Comparison of ENCODE assay signal across 13 mouse cellular contexts in genomic region chr1:184905371-184905770, GRCm38 (mm10). TPM values are rescaled to one million over a fixed set of nuclear protein-coding genes. Genes with fewer than 3 reads are reported as not detected.
A peak's percentile ranks its signal among the peaks of the same experiment; 100 is the strongest.
DNase-seq lines count a peak whose midpoint lies in the region; ATAC-seq lines count a peak whose summit lies in the region.
"Had no signal": no experiment of that assay in that cellular context is flagged by ENCODE, and none has a peak within 500 bp of the region (broad histone marks: within the 10 kb centered on the region; RNA-seq: fewer than 3 reads in every experiment).

No protein-coding gene starts in this region.

- peaks cover 73% of the 10 kb centered on the region for H3K36me3 ChIP-seq in midbrain, embryonic 13.5 days
- H3K36me3 ChIP-seq in midbrain, embryonic 10.5 days: peaks cover 81% of the 10 kb centered on the region
- peaks cover 90% of the 10 kb centered on the region for H3K36me3 ChIP-seq in hindbrain, embryonic 14.5 days (replicated peaks; ENCODE audit: control insufficient read depth, insufficient read depth)
- H3K36me3 ChIP-seq in midbrain, embryonic 15.5 days (replicated peaks): peaks cover 45% of the 10 kb centered on the region
- H3K36me3 ChIP-seq in intestine, embryonic 16.5 days (ENCODE audit: control insufficient read depth, insufficient read depth, low read length): 0 out of 2 replicates have a peak, but pooled peaks cover 2% of the 10 kb centered on the region
- H3K36me3 ChIP-seq in liver, embryonic 12.5 days: no peaks in the 10 kb centered on the region

- H3K9ac ChIP-seq in midbrain, embryonic 13.5 days (replicated peaks): no peak overlapping the region
- 0 out of 2 replicates have a peak overlapping the region, but pooled peaks have one; percentile 20 for H3K9ac ChIP-seq in hindbrain, embryonic 14.5 days
- H3K9ac ChIP-seq in midbrain, embryonic 15.5 days: no peak overlapping the region
- H3K9ac ChIP-seq in intestine, embryonic 16.5 days (ENCODE audit: low read depth, low read length): no peak overlapping the region
- H3K9ac ChIP-seq in liver, embryonic 12.5 days: no peak overlapping the region
- H3K9ac ChIP-seq: limb, embryonic 12.5 days; midbrain, embryonic 12.5 days had no signal

- intact Hi-C loops in heart, postnatal 36 days (cut with DNase I): no loop called here

- peaks cover 28% of the 10 kb centered on the region for H3K4me1 ChIP-seq in midbrain, embryonic 13.5 days (replicated peaks)
- H3K4me1 ChIP-seq in midbrain, embryonic 10.5 days: peaks cover 9% of the 10 kb centered on the region
- H3K4me1 ChIP-seq in hindbrain, embryonic 14.5 days (replicated peaks; ENCODE audit: control insufficient read depth, insufficient read depth, low read length): peaks cover 24% of the 10 kb centered on the region; the same call in 1 of the 2 replicates
- H3K4me1 ChIP-seq in midbrain, embryonic 15.5 days: peaks cover 15% of the 10 kb centered on the region
- no peaks in the 10 kb centered on the region for H3K4me1 ChIP-seq in intestine, embryonic 16.5 days (ENCODE audit: control insufficient read depth, insufficient read depth, low read length)
- H3K4me1 ChIP-seq in liver, embryonic 12.5 days: no peaks in the 10 kb centered on the region
- H3K4me1 ChIP-seq: limb, embryonic 12.5 days had no signal

- peak; percentile 60 for ATAC-seq in midbrain, embryonic 13.5 days
- ATAC-seq in hindbrain, embryonic 14.5 days (ENCODE audit: low FRiP score): no peak
- peak; percentile 72; the same call in 1 of the 2 replicates for ATAC-seq in midbrain, embryonic 15.5 days (replicated peaks)
- no peak for ATAC-seq in intestine, embryonic 16.5 days
- no peak for ATAC-seq in liver, embryonic 12.5 days

- WGBS in midbrain, embryonic 13.5 days: 66% methylated on average over 19 of the region's 19 CpGs
- 85% methylated on average over 19 of the region's 19 CpGs for WGBS in midbrain, embryonic 10.5 days
- 37% methylated on average over 19 of the region's 19 CpGs for WGBS in hindbrain, embryonic 14.5 days
- WGBS in midbrain, embryonic 15.5 days: 55% methylated on average over 19 of the region's 19 CpGs
- WGBS in intestine, embryonic 16.5 days: 81% methylated on average over 19 of the region's 19 CpGs
- 70% methylated on average over 19 of the region's 19 CpGs for WGBS in liver, embryonic 12.5 days (ENCODE audit: insufficient replicate concordance)

- peak overlapping the region; percentile 62; the same call in 1 of the 2 replicates for H3K27ac ChIP-seq in midbrain, embryonic 13.5 days
- H3K27ac ChIP-seq in midbrain, embryonic 10.5 days (replicated peaks): no peak overlapping the region
- 0 out of 2 replicates have a peak overlapping the region, but pooled peaks have one; percentile 47 for H3K27ac ChIP-seq in hindbrain, embryonic 14.5 days
- peak overlapping the region; percentile 45; the same call in 1 of the 2 replicates for H3K27ac ChIP-seq in midbrain, embryonic 15.5 days
- H3K27ac ChIP-seq in intestine, embryonic 16.5 days (ENCODE audit: low read length): no peak overlapping the region
- no peak overlapping the region for H3K27ac ChIP-seq in liver, embryonic 12.5 days
- H3K27ac ChIP-seq: limb, embryonic 12.5 days; midbrain, embryonic 12.5 days had no signal

- H3K27me3 ChIP-seq in midbrain, embryonic 13.5 days: no peaks in the 10 kb centered on the region
- no peaks in the 10 kb centered on the region for H3K27me3 ChIP-seq in midbrain, embryonic 10.5 days (ENCODE audit: low read depth, poor library complexity, severe bottlenecking)
- no peaks in the 10 kb centered on the region for H3K27me3 ChIP-seq in hindbrain, embryonic 14.5 days (ENCODE audit: control insufficient read depth, insufficient read depth, low read length)
- no peaks in the 10 kb centered on the region for H3K27me3 ChIP-seq in midbrain, embryonic 15.5 days (replicated peaks)
- H3K27me3 ChIP-seq in intestine, embryonic 16.5 days (replicated peaks; ENCODE audit: control insufficient read depth, insufficient read depth, low read length): no peaks in the 10 kb centered on the region
- H3K27me3 ChIP-seq in liver, embryonic 12.5 days (replicated peaks): no peaks in the 10 kb centered on the region
- H3K27me3 ChIP-seq: limb, embryonic 12.5 days; midbrain, embryonic 12.5 days had no signal

- no peak overlapping the region for H3K4me3 ChIP-seq in midbrain, embryonic 13.5 days (replicated peaks)
- H3K4me3 ChIP-seq in midbrain, embryonic 10.5 days: no peak overlapping the region
- no peak overlapping the region for H3K4me3 ChIP-seq in hindbrain, embryonic 14.5 days (replicated peaks; ENCODE audit: low read length)
- no peak overlapping the region for H3K4me3 ChIP-seq in midbrain, embryonic 15.5 days
- H3K4me3 ChIP-seq in intestine, embryonic 16.5 days (ENCODE audit: low read length): no peak overlapping the region
- no peak overlapping the region for H3K4me3 ChIP-seq in liver, embryonic 12.5 days
- H3K4me3 ChIP-seq: limb, embryonic 12.5 days; midbrain, embryonic 12.5 days had no signal

- H3K4me2 ChIP-seq in midbrain, embryonic 13.5 days (replicated peaks): no peak overlapping the region
- 0 out of 2 replicates have a peak overlapping the region, but pooled peaks have one; percentile 10 for H3K4me2 ChIP-seq in hindbrain, embryonic 14.5 days (replicated peaks)
- no peak overlapping the region for H3K4me2 ChIP-seq in midbrain, embryonic 15.5 days
- no peak overlapping the region for H3K4me2 ChIP-seq in intestine, embryonic 16.5 days (ENCODE audit: low read depth, low read length)
- no peak overlapping the region for H3K4me2 ChIP-seq in liver, embryonic 12.5 days
- H3K4me2 ChIP-seq: limb, embryonic 12.5 days; midbrain, embryonic 12.5 days had no signal

- H3K9me3 ChIP-seq in midbrain, embryonic 13.5 days: no peaks in the 10 kb centered on the region
- no peaks in the 10 kb centered on the region for H3K9me3 ChIP-seq in midbrain, embryonic 10.5 days (replicated peaks)
- H3K9me3 ChIP-seq in hindbrain, embryonic 14.5 days (ENCODE audit: control insufficient read depth, low read length): no peaks in the 10 kb centered on the region
- H3K9me3 ChIP-seq in midbrain, embryonic 15.5 days: no peaks in the 10 kb centered on the region
- H3K9me3 ChIP-seq in intestine, embryonic 16.5 days (ENCODE audit: control insufficient read depth, low read length): no peaks in the 10 kb centered on the region
- H3K9me3 ChIP-seq in liver, embryonic 12.5 days (replicated peaks): no peaks in the 10 kb centered on the region
- H3K9me3 ChIP-seq: limb, embryonic 12.5 days; midbrain, embryonic 12.5 days had no signal

- DNase-seq in midbrain, embryonic 10.5 days (ENCODE audit: low spot score): no peak
- DNase-seq in cerebellum, adult 9-11 months: peak; percentile 42
- DNase-seq in hindbrain, embryonic 14.5 days (ENCODE audit: low spot score): peak; percentile 53
- no peak for DNase-seq in heart, postnatal 36 days
- DNase-seq: adrenal gland, adult 8-10 months; kidney, postnatal 36 days; thymus, adult 18-20 months had no signal

RNA-seq across cellular contexts. Expression of gene C130074G19Rik, which starts 22.4 kb away (rescaled TPM):
- polyA plus RNA-seq in midbrain, embryonic 13.5 days (2015; fragmentation: Nextera tagmentation; extraction: Ambion mirVana): 0.85 and 1.2 TPM in 2 replicates
- 0.57 and 0.62 TPM in 2 replicates for polyA plus RNA-seq in midbrain, embryonic 10.5 days (2016; fragmentation: Nextera tagmentation; extraction: Ambion mirVana)
- 1.1 and 1.5 TPM in 2 replicates for polyA plus RNA-seq in hindbrain, embryonic 14.5 days (2014; fragmentation: Nextera tagmentation; extraction: Ambion mirVana)
- 0.84 and 1.2 TPM in 2 replicates for polyA plus RNA-seq in midbrain, embryonic 15.5 days (2015; fragmentation: Nextera tagmentation; extraction: Ambion mirVana)
- 10 to 100 TPM; 18.0 to 19.0 TPM for total RNA-seq in heart, postnatal 36 days (2021)
- polyA plus RNA-seq in intestine, embryonic 16.5 days (2015; fragmentation: Nextera tagmentation; extraction: Ambion mirVana): 1.8 and 2.0 TPM in 2 replicates
- polyA plus RNA-seq in liver, embryonic 12.5 days (2016; fragmentation: Nextera tagmentation; extraction: Ambion mirVana): 1.2 and 1.3 TPM in 2 replicates

RNA-seq across cellular contexts. Expression of gene Marc2, which starts 59.1 kb away (rescaled TPM):
- polyA plus RNA-seq in midbrain, embryonic 13.5 days (2015; fragmentation: Nextera tagmentation; extraction: Ambion mirVana): 93.0 and 95.2 TPM in 2 replicates
- 85.7 and 93.7 TPM in 2 replicates for polyA plus RNA-seq in midbrain, embryonic 10.5 days (2016; fragmentation: Nextera tagmentation; extraction: Ambion mirVana)
- polyA plus RNA-seq in hindbrain, embryonic 14.5 days (2014; fragmentation: Nextera tagmentation; extraction: Ambion mirVana): 141 and 144 TPM in 2 replicates
- polyA plus RNA-seq in midbrain, embryonic 15.5 days (2015; fragmentation: Nextera tagmentation; extraction: Ambion mirVana): 96.7 and 117 TPM in 2 replicates
- total RNA-seq in heart, postnatal 36 days (2021): 100 to 1,000 TPM; 127 to 136 TPM
- polyA plus RNA-seq in intestine, embryonic 16.5 days (2015; fragmentation: Nextera tagmentation; extraction: Ambion mirVana): 404 and 475 TPM in 2 replicates
- polyA plus RNA-seq in liver, embryonic 12.5 days (2016; fragmentation: Nextera tagmentation; extraction: Ambion mirVana): 171 and 178 TPM in 2 replicates

Comparison
In these comparisons a context has a peak if more than half of its experiments do, and no peak if none do; other contexts are left out.
1. H3K27ac ChIP-seq: peak in midbrain, embryonic 13.5 days (single experiment), hindbrain, embryonic 14.5 days (single experiment) and midbrain, embryonic 15.5 days (single experiment); none in midbrain, embryonic 10.5 days (single experiment), intestine, embryonic 16.5 days (single experiment) and liver, embryonic 12.5 days (single experiment).
2. ATAC-seq: peak in midbrain, embryonic 13.5 days (single experiment) and midbrain, embryonic 15.5 days (single experiment); none in hindbrain, embryonic 14.5 days (single experiment), intestine, embryonic 16.5 days (single experiment) and liver, embryonic 12.5 days (single experiment).
3. DNase-seq: peak in cerebellum, adult 9-11 months (single experiment) and hindbrain, embryonic 14.5 days (single experiment); none in midbrain, embryonic 10.5 days (single experiment) and heart, postnatal 36 days (0 of 2).